Mouse (Mus musculus): ENCODE measurements around the gene Lhx6. TPM values are rescaled to one million over a fixed set of nuclear protein-coding genes. Genes with fewer than 3 reads are reported as not detected.
A peak's percentile ranks its signal among the peaks of the same experiment; 100 is the strongest.

Gene Lhx6
- polyA plus RNA-seq, 1 experiment from 2014 or later: 36.8 TPM

DNA sequence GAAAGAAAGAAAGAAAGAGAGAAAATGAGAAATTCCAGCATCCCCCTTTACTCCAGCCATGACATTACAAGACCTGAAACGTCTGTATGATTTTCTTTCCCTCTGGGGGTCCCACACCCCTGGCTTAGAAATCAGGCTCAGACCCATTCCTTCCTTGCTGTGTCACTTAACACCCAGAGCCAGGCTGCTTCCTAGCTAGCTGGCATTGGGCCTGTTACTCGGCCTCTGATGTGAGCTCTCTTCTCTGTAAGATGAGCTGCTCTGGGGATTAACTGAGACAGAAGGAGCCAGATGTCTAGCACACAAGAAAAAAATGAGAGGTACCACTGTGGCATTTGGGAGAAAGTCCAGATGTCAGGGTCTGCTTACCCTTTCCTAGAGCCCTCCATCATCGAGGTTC is 49.0 kb downstream of the Lhx6 start:
- Histone ChIP-seq H3K4me2 (replicated peaks) (no peak overlapping the region), H3K4me1 (no peaks in the 10 kb centered on the region), H3K9me3 (no peaks in the 10 kb centered on the region), H3K36me3 (no peaks in the 10 kb centered on the region), H3K27ac (replicated peaks) (no peak overlapping the region), H3K9ac (replicated peaks) (no peak overlapping the region), H3K4me3 (no peak overlapping the region), H3K27me3 (no peaks in the 10 kb centered on the region)
- WGBS: 61% methylated on average over 3 of the region's 3 CpGs
- ATAC-seq (replicated peaks): no peak

DNA sequence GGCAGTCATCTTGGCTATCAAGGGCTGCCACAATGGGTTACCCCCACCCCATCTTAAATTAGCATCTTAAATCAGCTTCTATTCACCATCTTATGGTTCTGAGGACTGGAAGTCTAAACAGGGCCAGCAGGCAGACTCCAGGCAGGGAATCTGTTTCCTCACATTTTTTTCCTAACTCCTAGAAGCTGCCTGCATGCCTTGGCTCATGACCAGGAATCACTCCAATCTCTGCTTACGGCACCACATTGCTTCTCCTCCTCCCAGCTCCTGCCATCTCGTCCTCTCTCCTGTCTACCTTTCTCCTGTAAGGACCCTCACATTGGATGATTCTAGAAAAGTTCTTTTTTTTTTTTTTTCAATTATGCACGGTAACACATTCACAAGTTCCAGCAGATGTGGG is 52.0 kb downstream of the Lhx6 start:
- H3K27me3 ChIP-seq: no peaks in the 10 kb centered on the region
- H3K4me3 ChIP-seq: no peak overlapping the region
- no peaks in the 10 kb centered on the region for H3K36me3 ChIP-seq
- no peaks in the 10 kb centered on the region for H3K9me3 ChIP-seq
- H3K4me1 ChIP-seq: peaks cover 8% of the 10 kb centered on the region
- H3K9ac ChIP-seq (replicated peaks): no peak overlapping the region
- WGBS: 61% methylated on average over 3 of the region's 3 CpGs
- H3K4me2 ChIP-seq (replicated peaks): no peak overlapping the region
- no peak for ATAC-seq (replicated peaks)
- no peak overlapping the region for H3K27ac ChIP-seq (replicated peaks)

DNA sequence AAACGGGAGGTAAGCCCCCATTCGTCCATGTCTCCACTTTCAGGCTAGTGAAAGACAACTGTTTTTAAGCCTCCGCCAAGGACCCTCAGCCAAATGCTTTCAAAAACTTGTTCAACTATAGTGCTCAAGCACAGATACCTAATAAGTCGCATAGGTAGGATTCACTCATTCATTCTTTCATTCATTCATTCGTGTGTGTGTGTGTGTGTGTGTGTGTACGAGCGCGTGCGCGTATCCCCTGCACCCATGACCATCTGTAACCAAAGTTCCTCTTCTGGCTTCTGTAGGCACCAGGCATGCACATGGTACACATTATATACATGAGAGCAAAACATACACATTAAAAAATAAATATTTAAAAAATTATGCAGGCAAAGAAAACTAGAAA is 55.6 kb downstream of the Lhx6 start:
- no peak overlapping the region for H3K27ac ChIP-seq (replicated peaks)
- peak; percentile 70 for ATAC-seq (replicated peaks)
- peaks cover 21% of the 10 kb centered on the region for H3K4me1 ChIP-seq
- WGBS: 40% methylated on average over 10 of the region's 10 CpGs
- H3K4me2 ChIP-seq (replicated peaks): peak overlapping the region; percentile 61
- no peaks in the 10 kb centered on the region for H3K27me3 ChIP-seq
- H3K9me3 ChIP-seq: no peaks in the 10 kb centered on the region
- H3K36me3 ChIP-seq: no peaks in the 10 kb centered on the region
- no peak overlapping the region for H3K9ac ChIP-seq (replicated peaks)
- H3K4me3 ChIP-seq: peak overlapping the region; percentile 64

DNA sequence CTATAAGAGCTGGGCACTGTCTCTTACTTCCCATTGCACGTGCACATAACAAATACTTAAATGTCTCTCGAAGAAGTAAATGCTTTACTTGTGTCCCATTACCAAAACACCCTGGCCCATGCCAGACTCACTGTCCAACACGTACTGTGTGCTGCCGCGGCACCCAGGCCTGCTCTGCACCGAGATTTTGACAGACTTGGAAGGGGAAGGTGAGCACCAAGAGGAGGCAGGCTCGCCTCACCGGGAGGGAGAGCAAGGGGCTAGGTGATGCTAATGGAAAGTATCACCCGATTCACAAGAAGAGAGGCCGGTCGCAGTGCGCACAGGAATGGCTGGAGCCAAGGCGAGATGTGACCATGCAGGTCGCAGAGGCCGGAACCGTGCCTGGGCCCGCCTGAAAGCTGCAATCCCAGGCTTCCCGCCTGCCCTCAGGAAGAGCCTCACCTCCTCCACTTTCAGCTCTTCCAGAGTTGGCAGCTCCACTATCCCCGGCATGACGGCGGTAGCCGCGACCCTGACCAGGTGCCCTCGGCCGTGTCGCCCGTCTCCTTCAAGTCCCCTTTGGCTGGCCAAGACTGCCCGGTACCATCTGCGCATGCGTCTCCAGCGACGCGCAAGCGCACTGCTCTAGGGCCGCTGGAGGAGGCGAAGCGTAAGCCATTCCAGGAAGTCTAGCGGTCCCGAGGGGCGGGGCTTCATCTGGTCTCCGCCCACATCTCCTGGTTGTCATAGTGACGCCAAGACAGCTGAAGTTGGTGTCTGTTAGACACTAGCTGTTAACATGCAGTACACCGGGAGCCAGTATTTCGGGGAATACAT is 56.3 kb downstream of the Lhx6 start, which contains the start of the genes Ndufa8 and Morn5:
Gene Ndufa8 (minus strand): TSS at position 659 of the 819 bp plus-strand sequence.
Gene Morn5 (plus strand): TSS at position 711 of the 819 bp plus-strand sequence.
- peaks cover 21% of the 10 kb centered on the region for H3K4me1 ChIP-seq
- no peaks in the 10 kb centered on the region for H3K27me3 ChIP-seq
- 1% methylated on average over 44 of the region's 44 CpGs for WGBS
- peak within 1 kb of the TSS; percentile 16; the same call in 1 of the 2 replicates for H3K27ac ChIP-seq (replicated peaks)
- peak within 1 kb of the TSS; percentile 81 for H3K9ac ChIP-seq (replicated peaks)
- H3K36me3 ChIP-seq: peaks cover 2% of the 10 kb centered on the region; the same call in 1 of the 2 replicates
- peak within 1 kb of the TSS; percentile 61 for H3K4me2 ChIP-seq (replicated peaks)
- peak within 1 kb of the TSS; percentile 64 for H3K4me3 ChIP-seq
- no peaks in the 10 kb centered on the region for H3K9me3 ChIP-seq
- peak; percentile 97 for ATAC-seq (replicated peaks)

DNA sequence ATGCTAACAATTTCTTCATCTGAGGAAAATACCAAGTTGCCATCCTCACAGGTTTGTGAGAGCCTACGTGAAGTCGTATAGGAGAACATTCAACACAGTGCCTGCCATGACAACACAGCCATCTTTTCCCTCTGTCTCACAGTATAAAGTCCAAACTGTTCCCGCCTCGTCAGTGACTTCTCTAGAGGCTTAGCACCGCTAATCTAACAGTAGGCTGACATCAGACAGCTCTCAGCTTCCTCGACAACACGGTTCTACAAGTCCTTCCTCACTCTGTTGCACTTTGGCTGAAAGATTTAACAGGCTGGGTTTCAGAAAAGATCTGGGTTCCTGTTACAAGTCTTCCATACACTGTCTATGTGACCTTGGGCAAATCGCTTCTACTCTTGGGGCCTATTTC is 57.0 kb downstream of the Lhx6 start:
- no peak overlapping the region for H3K27ac ChIP-seq (replicated peaks)
- H3K36me3 ChIP-seq: peaks cover 10% of the 10 kb centered on the region; the same call in 1 of the 2 replicates
- H3K9me3 ChIP-seq: no peaks in the 10 kb centered on the region
- H3K4me1 ChIP-seq: peaks cover 21% of the 10 kb centered on the region
- H3K27me3 ChIP-seq: no peaks in the 10 kb centered on the region
- WGBS: 76% methylated on average over 8 of the region's 8 CpGs
- peak overlapping the region; percentile 81 for H3K9ac ChIP-seq (replicated peaks)
- H3K4me3 ChIP-seq: peak overlapping the region; percentile 64
- ATAC-seq (replicated peaks): no peak
- H3K4me2 ChIP-seq (replicated peaks): peak overlapping the region; percentile 61

DNA sequence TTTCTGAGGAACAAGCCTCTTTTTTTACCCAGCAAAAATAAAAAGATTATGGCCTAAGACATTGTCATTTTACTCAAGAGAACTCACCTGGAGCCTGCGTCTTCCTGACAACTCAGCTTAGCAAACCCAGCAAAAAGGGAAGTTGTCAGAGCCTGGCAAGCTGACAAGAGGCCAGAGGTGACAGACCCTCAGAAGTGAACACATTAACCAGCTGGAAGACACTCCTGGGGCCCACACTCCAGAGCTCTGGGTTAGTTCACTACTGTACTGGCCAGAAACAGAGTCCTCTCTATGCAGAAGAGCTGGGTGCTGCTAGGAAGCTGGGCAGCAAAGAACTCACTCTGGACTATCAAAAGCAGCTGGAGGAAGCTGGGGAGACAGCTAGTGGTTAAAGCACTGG is 64.3 kb downstream of the Lhx6 start:
- Histone ChIP-seq H3K36me3 (peaks cover 47% of the 10 kb centered on the region), H3K9ac (replicated peaks) (no peak overlapping the region), H3K27ac (replicated peaks) (no peak overlapping the region)

DNA sequence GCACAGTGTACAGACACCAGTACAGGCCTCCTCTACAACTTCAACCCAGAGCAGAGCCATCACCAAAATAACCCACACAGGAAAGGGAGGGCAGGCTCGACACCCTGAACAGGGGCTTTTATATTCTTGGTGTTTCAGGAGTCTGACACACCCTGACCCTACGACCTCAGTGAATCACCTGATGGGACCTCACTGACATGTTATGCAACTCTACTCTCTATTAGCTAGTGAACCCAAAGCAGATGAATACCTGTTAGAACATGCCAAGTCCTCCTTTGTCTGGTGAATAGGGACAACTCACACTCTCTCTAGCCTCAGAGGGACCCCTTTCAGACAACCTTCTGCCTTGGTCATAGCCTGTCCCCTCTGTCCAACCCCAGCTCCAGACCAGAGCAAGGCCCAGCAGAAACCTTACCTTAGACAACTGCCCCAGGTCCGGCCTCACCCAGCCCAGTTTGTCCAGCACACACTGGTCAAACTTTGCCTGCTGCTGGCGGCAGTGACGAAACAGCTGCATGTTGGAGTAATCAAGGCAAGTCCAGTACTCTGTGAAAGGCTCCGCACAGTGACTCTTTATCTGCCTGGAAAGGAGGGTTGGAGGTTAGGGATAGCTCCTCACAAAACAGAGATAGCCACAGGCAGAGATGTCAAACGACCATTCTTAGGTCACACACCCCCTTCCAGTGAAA is 65.8 kb downstream of the Lhx6 start:
- WGBS: 87% methylated on average over 7 of the region's 7 CpGs
- Histone ChIP-seq H3K27ac (replicated peaks) (no peak overlapping the region), H3K4me2 (replicated peaks) (no peak overlapping the region), H3K27me3 (no peaks in the 10 kb centered on the region), H3K36me3 (peaks cover 55% of the 10 kb centered on the region), H3K4me1 (no peaks in the 10 kb centered on the region), H3K4me3 (no peak overlapping the region), H3K9me3 (no peaks in the 10 kb centered on the region), H3K9ac (replicated peaks) (no peak overlapping the region)
- no peak for ATAC-seq (replicated peaks)

More for the DNA sequence above, 64.3 kb downstream of the Lhx6 start:
- Histone ChIP-seq H3K9me3 (no peaks in the 10 kb centered on the region), H3K4me1 (no peaks in the 10 kb centered on the region; the same call in 1 of the 2 replicates), H3K27me3 (no peaks in the 10 kb centered on the region), H3K4me3 (no peak overlapping the region), H3K4me2 (replicated peaks) (no peak overlapping the region)
- WGBS: 91% methylated on average over 1 of the region's 1 CpGs
- no peak for ATAC-seq (replicated peaks)

DNA sequence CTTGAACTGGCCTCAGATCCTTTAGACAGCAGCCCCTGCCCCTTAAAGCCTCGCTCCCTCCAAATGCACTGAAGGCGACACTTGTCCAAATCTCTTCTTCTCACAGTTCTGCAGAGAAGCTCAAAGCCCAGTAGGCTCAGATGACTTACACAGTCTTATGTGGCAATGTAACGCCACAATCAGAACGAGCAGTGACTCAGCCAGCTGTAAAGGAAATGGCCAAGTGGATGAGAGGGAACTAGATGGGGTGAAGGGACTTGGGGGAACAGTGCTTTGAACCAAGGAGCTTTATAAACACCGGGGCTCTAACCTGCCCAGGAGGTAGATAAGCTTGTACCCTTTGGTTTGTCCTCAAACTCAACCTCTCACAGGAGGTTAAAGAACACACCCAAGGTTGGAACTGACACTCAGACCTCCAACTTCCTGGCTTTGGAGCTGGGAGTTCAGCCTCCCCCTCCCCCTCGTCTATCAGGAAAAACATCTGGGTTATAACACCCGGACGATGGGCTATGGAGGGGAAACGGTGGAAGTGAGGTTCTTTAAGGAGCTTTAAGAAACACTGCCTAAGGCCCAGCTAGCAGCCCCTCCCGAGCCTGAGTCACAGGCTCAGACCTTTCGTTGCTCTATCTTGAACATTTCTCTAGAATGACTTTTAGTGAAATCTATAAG is 69.7 kb downstream of the Lhx6 start:
- Histone ChIP-seq H3K27me3 (no peaks in the 10 kb centered on the region), H3K9me3 (no peaks in the 10 kb centered on the region), H3K4me1 (no peaks in the 10 kb centered on the region), H3K9ac (replicated peaks) (no peak overlapping the region), H3K4me3 (no peak overlapping the region), H3K4me2 (replicated peaks) (no peak overlapping the region), H3K36me3 (peaks cover 42% of the 10 kb centered on the region), H3K27ac (replicated peaks) (no peak overlapping the region)
- WGBS: 90% methylated on average over 11 of the region's 11 CpGs
- no peak for ATAC-seq (replicated peaks)

DNA sequence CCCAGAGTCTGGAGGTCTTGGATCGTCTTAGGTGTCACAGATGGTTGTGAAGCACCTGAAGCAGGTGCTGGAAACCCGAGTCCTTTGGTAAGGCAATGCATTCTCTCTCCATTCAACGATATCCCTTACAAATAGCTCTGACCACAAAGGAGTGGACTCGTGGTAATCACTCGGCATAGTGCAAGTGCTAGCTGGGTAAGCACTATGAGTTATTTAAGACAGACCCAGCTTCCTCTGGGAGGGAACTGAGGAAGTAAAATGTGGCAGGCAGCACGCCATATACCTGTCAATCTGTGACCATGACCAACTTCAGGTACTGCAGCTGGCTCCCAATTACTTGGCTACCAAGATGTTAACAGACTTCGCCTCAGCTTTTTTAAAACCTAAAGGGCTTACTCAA is 70.3 kb downstream of the Lhx6 start:
- Histone ChIP-seq H3K27ac (replicated peaks) (no peak overlapping the region), H3K4me2 (replicated peaks) (no peak overlapping the region), H3K4me1 (no peaks in the 10 kb centered on the region), H3K9me3 (no peaks in the 10 kb centered on the region), H3K36me3 (peaks cover 42% of the 10 kb centered on the region), H3K27me3 (no peaks in the 10 kb centered on the region), H3K9ac (replicated peaks) (no peak overlapping the region), H3K4me3 (no peak overlapping the region)
- 89% methylated on average over 7 of the region's 7 CpGs for WGBS
- no peak for ATAC-seq (replicated peaks)

DNA sequence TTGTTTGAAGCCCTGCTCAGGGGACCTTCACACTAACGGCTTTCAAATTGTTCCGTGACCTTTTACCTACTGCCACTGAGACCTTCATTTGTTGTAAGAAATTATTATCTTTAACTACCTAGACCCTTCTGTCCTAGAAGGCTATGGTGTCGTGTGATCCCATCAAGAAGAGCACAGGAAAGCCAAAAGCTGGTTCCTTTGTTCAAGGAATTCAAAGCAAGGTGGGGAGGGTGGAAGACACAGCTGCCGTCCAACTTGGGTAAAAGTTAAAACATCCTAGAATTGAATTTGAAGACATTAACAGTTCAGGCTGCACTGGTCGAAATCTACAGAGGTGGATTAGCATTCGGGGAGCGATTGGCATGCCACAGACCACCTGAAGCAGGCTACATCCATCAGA is 71.2 kb downstream of the Lhx6 start:
- H3K4me2 ChIP-seq (replicated peaks): no peak overlapping the region
- H3K27ac ChIP-seq (replicated peaks): no peak overlapping the region
- peaks cover 35% of the 10 kb centered on the region for H3K36me3 ChIP-seq
- no peaks in the 10 kb centered on the region for H3K27me3 ChIP-seq
- no peak for ATAC-seq (replicated peaks)
- no peak overlapping the region for H3K4me3 ChIP-seq
- H3K9ac ChIP-seq (replicated peaks): no peak overlapping the region
- 83% methylated on average over 7 of the region's 7 CpGs for WGBS
- H3K4me1 ChIP-seq: no peaks in the 10 kb centered on the region
- no peaks in the 10 kb centered on the region for H3K9me3 ChIP-seq

DNA sequence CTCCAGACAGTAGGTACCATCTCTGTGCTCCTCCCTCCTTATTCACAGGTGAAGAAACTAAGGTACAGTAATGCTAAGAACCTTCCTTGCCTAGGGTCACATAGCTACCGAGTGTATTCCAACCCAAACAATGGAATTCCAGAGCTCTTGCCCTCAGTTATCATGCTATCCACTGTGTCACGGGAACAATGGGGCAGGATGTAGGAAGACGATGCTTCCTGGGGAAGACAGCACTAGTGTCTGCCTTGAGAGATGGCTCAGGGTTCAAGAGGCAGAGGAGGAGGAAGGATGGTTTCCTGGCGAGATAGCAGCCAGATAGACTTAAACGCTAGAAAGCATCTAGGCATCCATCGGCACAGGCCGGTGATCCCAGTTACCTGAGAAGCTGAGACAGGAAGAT is 72.3 kb downstream of the Lhx6 start:
- Histone ChIP-seq H3K4me1 (no peaks in the 10 kb centered on the region), H3K27ac (replicated peaks) (no peak overlapping the region), H3K27me3 (no peaks in the 10 kb centered on the region), H3K4me3 (no peak overlapping the region), H3K9me3 (no peaks in the 10 kb centered on the region), H3K4me2 (replicated peaks) (no peak overlapping the region), H3K9ac (replicated peaks) (no peak overlapping the region), H3K36me3 (peaks cover 26% of the 10 kb centered on the region)
- ATAC-seq (replicated peaks): no peak
- 84% methylated on average over 7 of the region's 7 CpGs for WGBS

Data from forebrain, embryonic 15.5 days (tissue).